Mouse (Mus musculus): Measurements from ENCODE around the gene Gpsm1.

DNA sequence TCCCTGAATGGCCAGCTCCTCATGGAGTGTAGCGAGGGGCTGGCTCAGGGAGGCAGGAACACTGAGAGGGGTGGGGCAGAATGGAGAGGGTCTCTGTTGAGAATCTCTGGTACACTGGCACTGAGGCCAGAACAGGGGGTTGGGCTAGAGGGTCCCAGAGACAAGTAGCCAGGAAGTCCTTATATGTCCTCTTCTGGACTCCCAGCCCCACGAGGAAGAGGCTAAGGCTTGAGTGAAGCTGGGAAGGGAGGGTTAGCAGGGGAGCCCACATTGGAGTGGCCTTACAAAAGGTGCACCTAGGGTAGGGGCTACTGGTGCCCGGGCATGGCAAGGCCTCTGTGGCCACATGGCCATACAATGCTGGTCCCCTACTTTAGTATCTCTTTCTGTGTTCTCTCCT, 2.1 kb downstream of the Gpsm1 start:
- TF ChIP-seq MAX (IDR thresholded peaks at IDR 0.05; ENCODE audit: low read length) (no peak), MYC (IDR thresholded peaks at IDR 0.05; ENCODE audit: low read depth, low read length) (no peak), ZKSCAN1 (IDR thresholded peaks at IDR 0.05; ENCODE audit: low read depth, low read length) (no peak), SIN3A (IDR thresholded peaks at IDR 0.05; ENCODE audit: low read length) (no peak), EP300 (IDR thresholded peaks at IDR 0.05; ENCODE audit: low read depth in 1 of 2, low read length in 2 of 2) (no peak), POLR2A (IDR thresholded peaks at IDR 0.05; ENCODE audit: control insufficient read depth in 1 of 2, insufficient read depth in 1 of 2, low read depth in 1 of 2, low read length in 2 of 2, poor library complexity in 1 of 2) (no peak)
